In the genomic region with DNA sequence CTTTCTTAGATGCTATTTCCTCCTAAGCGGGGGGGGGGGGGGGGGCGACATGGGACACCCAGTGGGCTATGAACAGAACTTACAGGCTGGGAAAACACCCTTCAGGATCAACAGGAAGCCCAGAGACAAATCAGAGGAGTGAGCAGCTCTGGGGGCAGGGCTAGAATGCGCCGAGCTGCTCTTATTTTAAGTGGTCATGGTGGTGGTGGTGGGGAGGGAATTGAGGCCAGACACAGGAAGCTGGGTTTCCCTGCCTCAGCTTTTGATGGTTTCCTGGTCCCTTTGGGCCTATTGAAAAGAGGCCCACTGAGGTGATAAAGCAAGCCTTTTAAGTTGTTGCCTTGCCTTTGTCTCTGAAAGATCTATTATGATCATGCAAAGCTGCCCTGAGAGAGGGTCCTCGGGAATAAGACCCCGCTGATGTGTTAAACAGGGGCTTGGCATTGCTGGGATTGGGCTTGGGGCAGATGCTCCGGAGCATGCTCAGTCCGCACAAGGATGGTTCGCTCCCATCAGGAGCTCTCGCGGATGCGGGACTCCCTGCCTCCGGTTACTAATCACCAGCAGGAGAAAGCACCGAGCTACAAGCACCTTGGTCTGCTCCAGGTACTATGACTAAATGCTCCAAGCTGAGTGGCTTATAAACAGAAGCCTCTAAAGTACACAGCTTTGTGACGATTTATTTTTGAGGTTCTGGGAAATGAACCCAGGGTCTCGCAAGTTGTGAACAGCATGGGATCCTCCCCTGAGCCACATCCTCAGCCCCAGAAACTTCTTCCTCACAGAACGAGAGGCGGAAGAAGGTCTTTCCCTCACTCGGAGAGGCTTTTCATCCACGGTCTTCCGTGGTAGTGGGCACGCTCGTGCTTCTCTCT, we compare ENCODE assay signal across 10 mouse cellular contexts. TPM values are rescaled to one million over a fixed set of nuclear protein-coding genes. Genes with fewer than 3 reads are reported as not detected.
DNase-seq lines count a peak whose midpoint lies in the region; ATAC-seq lines count a peak whose summit lies in the region.
"Had no signal": no experiment of that assay in that cellular context is flagged by ENCODE, and none has a peak within 500 bp of the region (broad histone marks: within the 10 kb centered on the region; RNA-seq: fewer than 3 reads in every experiment).

No protein-coding gene starts in this region.

- ATAC-seq in liver, embryonic 12.5 days = no peak
- ATAC-seq in liver, embryonic 11.5 days (replicated peaks; ENCODE audit: low FRiP score) = no peak

- no peak overlapping the region for H3K9ac ChIP-seq in liver, embryonic 12.5 days
- H3K9ac ChIP-seq in liver, embryonic 11.5 days (ENCODE audit: low read depth, low read length) = no peak overlapping the region

- peaks cover 71% of the 10 kb centered on the region for H3K27me3 ChIP-seq in liver, embryonic 12.5 days (replicated peaks)
- peaks cover 24% of the 10 kb centered on the region for H3K27me3 ChIP-seq in liver, embryonic 11.5 days (replicated peaks; ENCODE audit: control insufficient read depth, insufficient read depth, low read length)

- WGBS in liver, embryonic 12.5 days (ENCODE audit: insufficient replicate concordance) = 20% methylated on average over 23 of the region's 23 CpGs
- WGBS in liver, embryonic 11.5 days = 23% methylated on average over 22 of the region's 23 CpGs

- H3K27ac ChIP-seq in liver, embryonic 12.5 days = no peak overlapping the region
- H3K27ac ChIP-seq in liver, embryonic 11.5 days (ENCODE audit: low read depth, low read length) = no peak overlapping the region

- no peaks in the 10 kb centered on the region for H3K9me3 ChIP-seq in liver, embryonic 12.5 days (replicated peaks)
- no peaks in the 10 kb centered on the region for H3K9me3 ChIP-seq in liver, embryonic 11.5 days (ENCODE audit: control insufficient read depth, low read length)

- peaks cover 36% of the 10 kb centered on the region for H3K4me1 ChIP-seq in liver, embryonic 12.5 days
- peaks cover 12% of the 10 kb centered on the region for H3K4me1 ChIP-seq in liver, embryonic 11.5 days (replicated peaks; ENCODE audit: control insufficient read depth, insufficient read depth, low read length)

- H3K36me3 ChIP-seq in liver, embryonic 12.5 days = no peaks in the 10 kb centered on the region
- no peaks in the 10 kb centered on the region for H3K36me3 ChIP-seq in liver, embryonic 11.5 days (ENCODE audit: control insufficient read depth, insufficient read depth, low read length)

- DNase-seq in liver, embryonic 11.5 days (ENCODE audit: low spot score) = no peak
- DNase-seq in embryo, embryonic 10 days (ENCODE audit: low spot score) = peak; percentile 40
- DNase-seq in induced T-regulatory cell, adult 2 months (ENCODE audit: low read depth) = peak; percentile 86
- DNase-seq in naive thymus-derived CD4-positive, alpha-beta T cell, adult 2 months (ENCODE audit: low read depth) = peak; percentile 68
- no peak for DNase-seq in kidney, postnatal 36 days
- DNase-seq in adrenal gland, postnatal 14 days = no peak
- no peak for DNase-seq in right cerebral cortex, postnatal 36 days (ENCODE audit: low spot score in 2 of 2)
- DNase-seq: heart, postnatal 14 days; spleen, adult 18-20 months had no signal

- peak overlapping the region; percentile 13 for H3K4me2 ChIP-seq in liver, embryonic 12.5 days
- no peak overlapping the region; the same call in 1 of the 2 replicates for H3K4me2 ChIP-seq in liver, embryonic 11.5 days

- H3K4me3 ChIP-seq in liver, embryonic 12.5 days = no peak overlapping the region
- no peak overlapping the region for H3K4me3 ChIP-seq in liver, embryonic 11.5 days (ENCODE audit: low read depth, low read length)

RNA-seq across cellular contexts. Expression of a gene that starts 46.2 kb away (rescaled TPM):
- polyA plus RNA-seq in liver, embryonic 12.5 days (2016; fragmentation: Nextera tagmentation; extraction: Ambion mirVana) = 38.3 and 39.3 TPM in 2 replicates
- 34.3 and 42.6 TPM in 2 replicates for polyA plus RNA-seq in liver, embryonic 11.5 days (2014; fragmentation: Nextera tagmentation; extraction: Ambion mirVana)
- total RNA-seq in adrenal gland, postnatal 14 days (2021) = 27.3 and 31.0 TPM in 2 replicates

Comparison
In these comparisons a context has a peak if more than half of its experiments do, and no peak if none do; other contexts are left out.
1. DNase-seq: peak in embryo, embryonic 10 days (single experiment), induced T-regulatory cell, adult 2 months (single experiment) and naive thymus-derived CD4-positive, alpha-beta T cell, adult 2 months (single experiment); none in liver, embryonic 11.5 days (single experiment), kidney, postnatal 36 days (0 of 2), adrenal gland, postnatal 14 days (single experiment) and right cerebral cortex, postnatal 36 days (0 of 2).